Mouse (Mus musculus): ENCODE data around the gene 6430571L13Rik. TPM values are rescaled to one million over a fixed set of nuclear protein-coding genes. Genes with fewer than 3 reads are reported as not detected.

6430571L13Rik gene
- 2.0 and 2.3 TPM in 2 replicates for polyA plus RNA-seq (2014; fragmentation: Nextera tagmentation; extraction: Ambion mirVana)

GRCm38 (mm10) chr9:107340267-107340859 is at the start of gene 6430571L13Rik:
Gene 6430571L13Rik (plus strand): TSS chr9:107340602.
- Histone ChIP-seq H3K9me3 (ENCODE audit: control insufficient read depth, low read length) (no peaks in the 10 kb centered on the region), H3K27ac (ENCODE audit: low read depth, low read length) (no peak within 1 kb of the TSS), H3K4me3 (ENCODE audit: low read depth, low read length) (peak within 1 kb of the TSS; percentile 56), H3K4me1 (ENCODE audit: control insufficient read depth, insufficient read depth, low read length) (peaks cover 9% of the 10 kb centered on the region; the same call in 1 of the 2 replicates), H3K36me3 (ENCODE audit: control insufficient read depth, insufficient read depth, low read length) (no peaks in the 10 kb centered on the region), H3K9ac (ENCODE audit: low read length) (peak within 1 kb of the TSS; percentile 71), H3K27me3 (ENCODE audit: control insufficient read depth, insufficient read depth, low read length) (peaks cover 2% of the 10 kb centered on the region; the same call in 1 of the 2 replicates), H3K4me2 (peak within 1 kb of the TSS; percentile 62)
- DNase-seq (ENCODE audit: low spot score, missing footprints) = peak; percentile 99
- WGBS = under 1% methylated on average over 34 of the region's 34 CpGs
- ATAC-seq (ENCODE audit: low FRiP score) = peak; percentile 93

GRCm38 (mm10) chr9:107290897-107291296 is 49.5 kb upstream of the 6430571L13Rik start:
- H3K27me3 ChIP-seq (ENCODE audit: control insufficient read depth, insufficient read depth, low read length) = peaks cover 10% of the 10 kb centered on the region
- H3K4me3 ChIP-seq (ENCODE audit: low read depth, low read length) = no peak overlapping the region
- H3K4me2 ChIP-seq = no peak overlapping the region
- 0 out of 2 replicates have a peak, but pooled peaks cover 5% of the 10 kb centered on the region for H3K4me1 ChIP-seq (ENCODE audit: control insufficient read depth, insufficient read depth, low read length)
- ATAC-seq (ENCODE audit: low FRiP score) = 0 out of 2 replicates have a peak, but pooled peaks have one; percentile 36
- no peak overlapping the region for H3K27ac ChIP-seq (ENCODE audit: low read depth, low read length)
- no peaks in the 10 kb centered on the region for H3K36me3 ChIP-seq (ENCODE audit: control insufficient read depth, insufficient read depth, low read length)
- no peak overlapping the region for H3K9ac ChIP-seq (ENCODE audit: low read length)
- WGBS = 26% methylated on average over 10 of the region's 10 CpGs
- peak; percentile 99 for DNase-seq (ENCODE audit: low spot score, missing footprints)
- no peaks in the 10 kb centered on the region for H3K9me3 ChIP-seq (ENCODE audit: control insufficient read depth, low read length)

GRCm38 (mm10) chr9:107294249-107294648 is 46.2 kb upstream of the 6430571L13Rik start:
- H3K9me3 ChIP-seq (ENCODE audit: control insufficient read depth, low read length) = no peaks in the 10 kb centered on the region
- DNase-seq (ENCODE audit: low spot score, missing footprints) (peak; percentile 93), ATAC-seq (ENCODE audit: low FRiP score) (no peak)
- H3K4me1 ChIP-seq (ENCODE audit: control insufficient read depth, insufficient read depth, low read length) = peaks cover 8% of the 10 kb centered on the region; the same call in 1 of the 2 replicates
- H3K36me3 ChIP-seq (ENCODE audit: control insufficient read depth, insufficient read depth, low read length) = no peaks in the 10 kb centered on the region
- H3K4me2 ChIP-seq = no peak overlapping the region
- H3K27me3 ChIP-seq (ENCODE audit: control insufficient read depth, insufficient read depth, low read length) = peaks cover 7% of the 10 kb centered on the region
- no peak overlapping the region for H3K27ac ChIP-seq (ENCODE audit: low read depth, low read length)
- no peak overlapping the region for H3K9ac ChIP-seq (ENCODE audit: low read length)
- H3K4me3 ChIP-seq (ENCODE audit: low read depth, low read length) = no peak overlapping the region
- 5% methylated on average over 6 of the region's 6 CpGs for WGBS

- Histone ChIP-seq H3K4me1 (ENCODE audit: control insufficient read depth, insufficient read depth, low read length) (peaks cover 6% of the 10 kb centered on the region; the same call in 1 of the 2 replicates), H3K27me3 (ENCODE audit: control insufficient read depth, insufficient read depth, low read length) (peaks cover 5% of the 10 kb centered on the region), H3K27ac (ENCODE audit: low read depth, low read length) (no peak overlapping the region), H3K4me3 (ENCODE audit: low read depth, low read length) (no peak overlapping the region), H3K4me2 (peak overlapping the region; percentile 88; the same call in 1 of the 2 replicates), H3K9ac (ENCODE audit: low read length) (no peak overlapping the region), H3K36me3 (ENCODE audit: control insufficient read depth, insufficient read depth, low read length) (0 out of 2 replicates have a peak, but pooled peaks cover under 1% of the 10 kb centered on the region), H3K9me3 (ENCODE audit: control insufficient read depth, low read length) (no peaks in the 10 kb centered on the region)
- no peak for ATAC-seq (ENCODE audit: low FRiP score)
- no peak for DNase-seq (ENCODE audit: low spot score, missing footprints)
- 93% methylated on average over 4 of the region's 4 CpGs for WGBS
Observed at GRCm38 (mm10) chr9:107295616-107296015, 44.8 kb upstream of the 6430571L13Rik start.

GRCm38 (mm10) chr9:107296016-107296040 is 44.6 kb upstream of the 6430571L13Rik start, which contains the start of gene Cish:
Gene Cish (plus strand): TSS chr9:107296026.
- ATAC-seq (ENCODE audit: low FRiP score) = no peak
- peaks cover 6% of the 10 kb centered on the region; the same call in 1 of the 2 replicates for H3K4me1 ChIP-seq (ENCODE audit: control insufficient read depth, insufficient read depth, low read length)
- 0 out of 2 replicates have a peak, but pooled peaks cover 3% of the 10 kb centered on the region for H3K36me3 ChIP-seq (ENCODE audit: control insufficient read depth, insufficient read depth, low read length)
- H3K27ac ChIP-seq (ENCODE audit: low read depth, low read length) = 0 out of 2 replicates have a peak within 1 kb of the TSS, but pooled peaks have one; percentile 17
- H3K9ac ChIP-seq (ENCODE audit: low read length) = peak within 1 kb of the TSS; percentile 74
- DNase-seq (ENCODE audit: low spot score, missing footprints) = no peak
- H3K27me3 ChIP-seq (ENCODE audit: control insufficient read depth, insufficient read depth, low read length) = peaks cover 5% of the 10 kb centered on the region
- peak within 1 kb of the TSS; percentile 88 for H3K4me2 ChIP-seq
- no peaks in the 10 kb centered on the region for H3K9me3 ChIP-seq (ENCODE audit: control insufficient read depth, low read length)
- H3K4me3 ChIP-seq (ENCODE audit: low read depth, low read length) = peak within 1 kb of the TSS; percentile 55

- 8% methylated on average over 14 of the region's 14 CpGs for WGBS
- H3K36me3 ChIP-seq (ENCODE audit: control insufficient read depth, insufficient read depth, low read length) = 0 out of 2 replicates have a peak, but pooled peaks cover 3% of the 10 kb centered on the region
- H3K9me3 ChIP-seq (ENCODE audit: control insufficient read depth, low read length) = no peaks in the 10 kb centered on the region
- DNase-seq (ENCODE audit: low spot score, missing footprints) (no peak), ATAC-seq (ENCODE audit: low FRiP score) (peak; percentile 59)
- H3K27ac ChIP-seq (ENCODE audit: low read depth, low read length) = no peak overlapping the region
- peaks cover 6% of the 10 kb centered on the region; the same call in 1 of the 2 replicates for H3K4me1 ChIP-seq (ENCODE audit: control insufficient read depth, insufficient read depth, low read length)
- H3K4me2 ChIP-seq = peak overlapping the region; percentile 88
- peak overlapping the region; percentile 55 for H3K4me3 ChIP-seq (ENCODE audit: low read depth, low read length)
- H3K9ac ChIP-seq (ENCODE audit: low read length) = peak overlapping the region; percentile 41; the same call in 1 of the 2 replicates
- H3K27me3 ChIP-seq (ENCODE audit: control insufficient read depth, insufficient read depth, low read length) = peaks cover 5% of the 10 kb centered on the region
Observed at GRCm38 (mm10) chr9:107296041-107296440, 44.4 kb upstream of the 6430571L13Rik start.

DNA sequence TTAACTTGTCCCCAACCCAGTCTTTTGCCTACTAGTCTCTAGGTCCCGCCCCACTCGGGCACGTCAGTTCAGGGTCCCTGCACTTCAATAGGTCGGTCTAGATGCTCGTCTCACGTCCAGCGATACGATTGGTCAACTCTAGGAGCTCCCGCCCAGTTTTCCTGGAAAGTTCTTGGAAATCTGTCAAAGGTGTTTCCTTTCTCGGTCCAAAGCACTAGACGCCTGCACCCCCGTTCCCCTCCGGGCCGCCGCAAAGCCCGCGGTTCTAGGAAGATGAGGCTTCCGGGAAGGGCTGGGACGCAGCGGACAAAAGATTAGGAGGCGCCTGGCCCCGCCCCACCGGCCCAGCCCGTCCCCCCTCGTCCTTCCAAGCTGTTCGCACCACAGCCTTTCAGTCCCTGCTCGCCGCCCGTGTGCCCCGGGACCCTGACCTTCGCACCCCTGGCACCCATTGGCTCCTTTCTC is 43.9 kb upstream of the 6430571L13Rik start:
- peak overlapping the region; percentile 74 for H3K9ac ChIP-seq (ENCODE audit: low read length)
- DNase-seq (ENCODE audit: low spot score, missing footprints) (peak; percentile 99), ATAC-seq (ENCODE audit: low FRiP score) (peak; percentile 97)
- 0 out of 2 replicates have a peak overlapping the region, but pooled peaks have one; percentile 17 for H3K27ac ChIP-seq (ENCODE audit: low read depth, low read length)
- H3K9me3 ChIP-seq (ENCODE audit: control insufficient read depth, low read length) = no peaks in the 10 kb centered on the region
- 0 out of 2 replicates have a peak, but pooled peaks cover 3% of the 10 kb centered on the region for H3K36me3 ChIP-seq (ENCODE audit: control insufficient read depth, insufficient read depth, low read length)
- 1% methylated on average over 31 of the region's 31 CpGs for WGBS
- peak overlapping the region; percentile 55 for H3K4me3 ChIP-seq (ENCODE audit: low read depth, low read length)
- H3K27me3 ChIP-seq (ENCODE audit: control insufficient read depth, insufficient read depth, low read length) = peaks cover 5% of the 10 kb centered on the region
- H3K4me2 ChIP-seq = peak overlapping the region; percentile 88
- peaks cover 6% of the 10 kb centered on the region; the same call in 1 of the 2 replicates for H3K4me1 ChIP-seq (ENCODE audit: control insufficient read depth, insufficient read depth, low read length)

GRCm38 (mm10) chr9:107297059-107297458 is 43.3 kb upstream of the 6430571L13Rik start:
- H3K27ac ChIP-seq (ENCODE audit: low read depth, low read length) = no peak overlapping the region
- DNase-seq (ENCODE audit: low spot score, missing footprints) = no peak
- peak overlapping the region; percentile 88 for H3K4me2 ChIP-seq
- peaks cover 6% of the 10 kb centered on the region; the same call in 1 of the 2 replicates for H3K4me1 ChIP-seq (ENCODE audit: control insufficient read depth, insufficient read depth, low read length)
- H3K4me3 ChIP-seq (ENCODE audit: low read depth, low read length) = peak overlapping the region; percentile 55
- 17% methylated on average over 16 of the region's 16 CpGs for WGBS
- no peaks in the 10 kb centered on the region for H3K9me3 ChIP-seq (ENCODE audit: control insufficient read depth, low read length)
- peaks cover 5% of the 10 kb centered on the region for H3K27me3 ChIP-seq (ENCODE audit: control insufficient read depth, insufficient read depth, low read length)
- ATAC-seq (ENCODE audit: low FRiP score) = no peak; the same call in 1 of the 2 replicates
- peak overlapping the region; percentile 74 for H3K9ac ChIP-seq (ENCODE audit: low read length)
- H3K36me3 ChIP-seq (ENCODE audit: control insufficient read depth, insufficient read depth, low read length) = 0 out of 2 replicates have a peak, but pooled peaks cover 3% of the 10 kb centered on the region

DNA sequence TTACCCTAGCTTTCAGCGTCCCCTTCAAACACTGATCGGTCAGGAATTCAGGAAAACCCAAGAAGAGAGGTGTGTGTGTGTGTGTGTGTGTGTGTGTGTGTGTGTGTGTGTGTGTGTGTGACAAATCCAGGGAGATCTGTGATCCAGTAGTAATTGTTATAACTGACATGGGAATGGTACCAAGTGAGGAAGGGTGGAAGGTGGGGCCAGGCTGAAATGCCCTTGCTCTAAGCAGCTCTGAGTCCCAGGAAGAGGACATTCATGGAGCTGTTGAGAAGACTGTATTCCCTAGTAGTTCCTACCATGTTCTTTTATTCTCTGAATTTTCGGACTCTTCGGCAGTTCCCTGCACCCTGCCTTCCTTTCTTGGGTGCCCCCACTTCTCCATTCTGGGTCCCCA is 42.7 kb upstream of the 6430571L13Rik start:
- Histone ChIP-seq H3K27ac (ENCODE audit: low read depth, low read length) (no peak overlapping the region), H3K27me3 (ENCODE audit: control insufficient read depth, insufficient read depth, low read length) (peaks cover 5% of the 10 kb centered on the region), H3K4me1 (ENCODE audit: control insufficient read depth, insufficient read depth, low read length) (peaks cover 6% of the 10 kb centered on the region; the same call in 1 of the 2 replicates), H3K4me2 (peak overlapping the region; percentile 88), H3K9me3 (ENCODE audit: control insufficient read depth, low read length) (no peaks in the 10 kb centered on the region), H3K9ac (ENCODE audit: low read length) (no peak overlapping the region), H3K4me3 (ENCODE audit: low read depth, low read length) (peak overlapping the region; percentile 55; the same call in 1 of the 2 replicates), H3K36me3 (ENCODE audit: control insufficient read depth, insufficient read depth, low read length) (0 out of 2 replicates have a peak, but pooled peaks cover 3% of the 10 kb centered on the region)
- ATAC-seq (ENCODE audit: low FRiP score) = no peak
- WGBS = 93% methylated on average over 4 of the region's 4 CpGs
- no peak for DNase-seq (ENCODE audit: low spot score, missing footprints)
